Mouse (Mus musculus): Measurements from ENCODE around the gene Impad1. TPM values are rescaled to one million over a fixed set of nuclear protein-coding genes. Genes with fewer than 3 reads are reported as not detected.

Gene Impad1
- polyA plus RNA-seq (2016; fragmentation: Nextera tagmentation; extraction: Ambion mirVana), result 27.1 and 31.7 TPM in 2 replicates

DNA sequence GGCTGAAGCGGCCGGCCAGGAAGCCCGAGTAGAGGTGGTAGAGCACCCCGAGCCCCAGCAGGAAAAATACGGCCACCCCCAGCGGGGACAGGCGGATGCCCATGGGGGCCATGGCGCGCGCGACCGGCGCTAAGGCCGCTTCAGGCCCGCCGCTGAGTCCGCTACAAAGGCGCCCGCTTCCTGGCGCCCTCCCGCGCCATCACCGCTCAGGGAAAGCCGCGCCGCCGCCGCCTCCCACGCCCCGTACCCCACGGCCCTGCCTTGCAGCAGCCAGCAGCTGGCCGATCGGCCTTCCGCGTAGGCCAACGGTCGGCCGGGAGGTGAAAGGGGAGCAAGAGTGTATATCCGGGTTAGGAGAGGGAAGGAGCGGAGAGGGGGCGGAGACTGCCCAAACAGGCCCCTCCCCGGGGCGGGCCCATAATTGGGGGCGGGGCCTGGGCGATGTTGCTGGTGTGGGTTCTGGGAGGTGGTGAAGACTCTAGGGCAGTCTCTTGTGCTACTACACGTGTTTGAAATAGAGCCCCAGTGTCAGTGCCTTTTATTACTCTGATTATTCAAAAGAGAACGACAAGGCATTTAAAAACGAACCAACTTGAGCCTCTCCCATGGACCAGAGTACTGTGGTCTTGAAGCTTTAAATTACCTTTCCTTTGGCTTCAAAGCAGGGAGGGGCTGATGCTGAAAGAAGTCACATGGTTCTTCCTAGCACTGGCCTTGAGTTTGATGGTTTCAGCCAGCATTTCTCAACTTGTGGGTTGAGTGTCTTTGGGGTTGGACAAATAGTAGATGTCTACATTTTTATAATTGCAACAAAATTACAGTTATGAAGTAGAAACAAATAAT, at the start of gene Impad1:
Impad1 (minus strand) TSS at position 364 of the 843 bp plus-strand sequence.
- H3K27me3 ChIP-seq (ENCODE audit: insufficient read depth, poor library complexity, severe bottlenecking), result no peaks in the 10 kb centered on the region
- WGBS, result 1% methylated on average over 48 of the region's 48 CpGs

DNA sequence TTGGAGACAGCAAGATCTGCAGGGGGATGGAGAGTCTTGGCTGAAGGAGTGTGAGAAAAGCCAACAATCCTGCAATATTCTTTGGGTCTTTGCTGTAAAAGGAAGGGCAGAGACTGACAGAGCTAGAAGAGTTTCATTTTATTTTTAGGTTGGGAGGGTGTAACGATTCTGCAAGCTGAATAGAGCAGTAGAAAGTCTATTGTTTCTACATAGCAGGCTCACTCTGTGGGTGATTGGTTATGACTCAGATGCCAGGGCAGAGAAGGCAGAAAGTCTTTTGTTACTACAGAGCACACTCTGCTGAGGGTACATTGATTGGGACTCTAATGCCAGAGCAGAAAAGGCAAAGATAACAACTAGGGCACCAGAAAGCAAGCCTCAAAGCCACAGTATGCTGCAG, 47.0 kb upstream of the Impad1 start:
- Histone ChIP-seq H3K4me1 (replicated peaks) (no peaks in the 10 kb centered on the region), H3K9me3 (no peaks in the 10 kb centered on the region), H3K27me3 (ENCODE audit: insufficient read depth, poor library complexity, severe bottlenecking) (no peaks in the 10 kb centered on the region), H3K36me3 (no peaks in the 10 kb centered on the region), H3K27ac (no peak overlapping the region), H3K4me3 (no peak overlapping the region)
- 31% methylated on average over 1 of the region's 1 CpGs for WGBS
- no peak for DNase-seq (ENCODE audit: low spot score)

More for the DNA sequence above, at the start of gene Impad1:
- H3K36me3 ChIP-seq, result peaks cover 21% of the 10 kb centered on the region
- peak within 1 kb of the TSS; percentile 97 for H3K27ac ChIP-seq
- peak within 1 kb of the TSS; percentile 93 for H3K4me3 ChIP-seq
- H3K4me1 ChIP-seq (replicated peaks), result peaks cover 18% of the 10 kb centered on the region
- peak; percentile 88 for DNase-seq (ENCODE audit: low spot score)
- peaks cover 8% of the 10 kb centered on the region; the same call in 1 of the 2 replicates for H3K9me3 ChIP-seq

DNA sequence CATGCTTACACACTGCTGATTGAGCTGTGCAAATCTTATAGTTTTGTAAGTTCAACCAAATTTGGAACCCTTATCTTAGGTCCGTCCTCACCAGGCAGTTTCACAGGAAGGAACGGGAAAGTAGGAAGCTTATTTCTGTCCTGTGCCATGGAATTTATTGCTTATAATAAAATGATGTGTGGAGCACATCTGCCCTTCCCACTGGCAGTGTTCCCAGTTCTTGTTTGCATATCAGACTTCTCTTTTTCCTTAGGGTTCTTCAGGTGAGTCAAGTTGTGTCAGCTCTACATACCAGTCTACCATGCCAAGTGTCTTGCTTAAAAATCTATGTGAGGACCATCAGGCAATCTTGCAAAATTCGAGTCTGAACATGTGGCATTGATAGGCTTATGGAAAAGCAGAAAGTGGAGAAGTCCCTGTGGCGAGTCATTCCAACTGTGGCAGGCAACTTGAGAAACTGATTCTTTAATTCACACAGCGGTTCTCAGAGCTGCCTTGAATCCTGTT, 40.7 kb upstream of the Impad1 start:
- Histone ChIP-seq H3K27me3 (ENCODE audit: insufficient read depth, poor library complexity, severe bottlenecking) (no peaks in the 10 kb centered on the region), H3K9me3 (no peaks in the 10 kb centered on the region), H3K4me1 (replicated peaks) (no peaks in the 10 kb centered on the region), H3K27ac (no peak overlapping the region), H3K4me3 (no peak overlapping the region), H3K36me3 (no peaks in the 10 kb centered on the region)
- WGBS, result 83% methylated on average over 5 of the region's 5 CpGs
- DNase-seq (ENCODE audit: low spot score), result no peak

DNA sequence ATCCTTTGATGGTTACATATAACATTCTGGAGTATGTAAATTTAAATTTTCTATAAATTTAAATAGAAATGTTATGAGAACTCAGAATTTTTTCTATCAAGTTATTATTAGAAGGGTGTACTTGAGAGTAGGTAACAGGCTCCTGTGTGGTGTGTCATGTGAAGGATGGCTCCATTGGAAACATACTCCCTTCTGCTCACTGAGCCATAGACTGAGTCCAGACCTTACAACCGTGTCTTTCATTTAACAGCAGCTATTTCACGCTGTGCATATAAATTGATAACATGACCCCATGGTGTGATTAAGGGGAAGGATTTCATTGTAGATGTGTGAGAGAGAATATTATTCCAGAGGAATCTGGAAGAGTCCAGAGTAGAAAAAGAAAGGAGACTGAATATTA, 35.0 kb upstream of the Impad1 start:
- Histone ChIP-seq H3K36me3 (no peaks in the 10 kb centered on the region), H3K9me3 (no peaks in the 10 kb centered on the region)
- 59% methylated on average over 2 of the region's 2 CpGs for WGBS

DNA sequence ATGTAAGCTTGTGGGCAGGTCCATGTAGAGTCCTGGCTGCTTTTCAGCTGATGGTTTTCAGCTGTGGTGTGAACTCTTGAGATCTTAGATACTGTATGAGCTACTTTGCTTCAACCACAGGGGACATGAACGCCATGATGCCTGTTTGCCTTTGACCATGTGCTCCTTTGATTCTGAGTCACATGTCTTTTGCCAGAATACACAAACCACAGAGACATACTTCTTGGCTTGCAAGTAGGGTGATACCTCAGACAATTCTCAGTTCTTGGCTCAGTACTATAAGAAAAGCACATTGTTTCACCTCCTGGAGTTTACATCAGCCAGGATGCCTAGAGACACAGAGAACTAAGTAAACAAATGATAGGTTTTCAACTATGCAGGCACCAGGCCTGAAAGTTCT, 29.0 kb upstream of the Impad1 start:
- no peak for DNase-seq (ENCODE audit: low spot score)
- WGBS, result 82% methylated on average over 1 of the region's 1 CpGs

More for the DNA sequence above, 35.0 kb upstream of the Impad1 start:
- H3K4me1 ChIP-seq (replicated peaks), result no peaks in the 10 kb centered on the region
- no peaks in the 10 kb centered on the region for H3K27me3 ChIP-seq (ENCODE audit: insufficient read depth, poor library complexity, severe bottlenecking)
- no peak for DNase-seq (ENCODE audit: low spot score)
- no peak overlapping the region for H3K4me3 ChIP-seq
- no peak overlapping the region for H3K27ac ChIP-seq

DNA sequence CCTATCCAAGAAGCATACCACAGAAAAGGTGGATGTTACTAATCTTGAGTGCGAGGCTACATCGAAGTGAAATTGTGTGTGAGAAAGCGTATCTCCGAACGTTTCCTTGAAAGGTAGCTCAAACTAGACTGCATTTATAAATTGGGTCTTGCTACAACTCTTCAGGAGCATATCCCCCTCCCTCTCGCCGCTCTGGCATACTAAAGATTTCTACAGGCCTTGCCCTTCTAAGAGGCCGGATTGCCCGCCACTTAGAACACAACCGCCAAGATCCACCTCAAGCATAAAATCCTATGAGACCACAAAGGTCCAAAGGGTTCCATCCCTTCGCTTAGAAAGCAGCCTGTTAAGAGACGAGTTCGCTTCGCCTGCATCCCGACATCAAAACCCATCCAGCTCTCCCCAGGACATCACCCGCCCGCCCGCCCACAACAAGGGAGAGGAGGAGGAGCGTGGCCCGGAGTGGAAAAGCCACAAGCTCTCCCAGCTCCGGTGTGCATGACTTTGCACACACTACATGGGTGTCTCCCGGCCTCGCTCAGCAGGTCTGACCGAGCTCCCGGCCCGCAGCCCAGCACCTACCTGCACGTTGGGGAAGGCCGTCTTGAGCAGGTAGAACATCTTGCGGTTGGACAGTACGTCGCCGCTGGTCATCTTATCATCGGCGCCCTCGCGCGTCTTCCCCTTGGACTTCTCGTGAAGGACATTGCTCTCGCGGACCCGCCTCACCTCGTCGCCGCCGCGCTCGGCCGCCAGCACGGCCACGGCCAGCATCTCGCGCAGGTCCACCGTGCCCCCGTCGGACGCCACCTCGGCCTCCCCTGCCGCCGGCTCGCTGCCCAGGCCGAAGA, 789 bp downstream of the Impad1 start:
- Histone ChIP-seq H3K27me3 (ENCODE audit: insufficient read depth, poor library complexity, severe bottlenecking) (no peaks in the 10 kb centered on the region), H3K27ac (peak overlapping the region; percentile 97)
- 1% methylated on average over 60 of the region's 61 CpGs for WGBS

More for the DNA sequence above, 29.0 kb upstream of the Impad1 start:
- no peak overlapping the region for H3K4me3 ChIP-seq
- H3K36me3 ChIP-seq, result no peaks in the 10 kb centered on the region
- H3K9me3 ChIP-seq, result no peaks in the 10 kb centered on the region
- no peaks in the 10 kb centered on the region for H3K27me3 ChIP-seq (ENCODE audit: insufficient read depth, poor library complexity, severe bottlenecking)
- H3K4me1 ChIP-seq (replicated peaks), result no peaks in the 10 kb centered on the region
- H3K27ac ChIP-seq, result no peak overlapping the region

DNA sequence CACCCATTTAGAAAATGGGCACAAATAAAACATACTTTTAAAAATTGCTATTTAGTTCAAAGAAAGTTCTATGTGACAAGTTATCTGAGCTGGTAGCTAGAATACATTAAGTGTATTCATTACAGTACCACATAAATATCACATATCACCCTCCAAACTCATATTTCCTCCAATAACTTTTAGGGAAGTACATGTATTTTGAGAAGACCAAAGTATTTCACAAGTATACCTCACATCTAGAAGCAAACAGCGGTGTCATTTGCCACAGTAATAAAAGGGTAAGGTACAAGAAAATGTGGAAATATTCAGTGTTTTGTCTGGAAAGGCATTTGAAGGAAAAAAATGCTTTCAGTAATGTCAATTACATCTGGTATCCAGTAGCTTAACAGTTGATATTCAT, 2.0 kb downstream of the Impad1 start:
- Histone ChIP-seq H3K4me1 (replicated peaks) (peaks cover 18% of the 10 kb centered on the region), H3K27ac (no peak overlapping the region)
- 95% methylated on average over 1 of the region's 1 CpGs for WGBS

More for the DNA sequence above, 789 bp downstream of the Impad1 start:
- peak; percentile 65 for DNase-seq (ENCODE audit: low spot score)
- Histone ChIP-seq H3K4me3 (peak overlapping the region; percentile 93), H3K9me3 (peaks cover 12% of the 10 kb centered on the region), H3K4me1 (replicated peaks) (peaks cover 18% of the 10 kb centered on the region), H3K36me3 (peaks cover 30% of the 10 kb centered on the region)

DNA sequence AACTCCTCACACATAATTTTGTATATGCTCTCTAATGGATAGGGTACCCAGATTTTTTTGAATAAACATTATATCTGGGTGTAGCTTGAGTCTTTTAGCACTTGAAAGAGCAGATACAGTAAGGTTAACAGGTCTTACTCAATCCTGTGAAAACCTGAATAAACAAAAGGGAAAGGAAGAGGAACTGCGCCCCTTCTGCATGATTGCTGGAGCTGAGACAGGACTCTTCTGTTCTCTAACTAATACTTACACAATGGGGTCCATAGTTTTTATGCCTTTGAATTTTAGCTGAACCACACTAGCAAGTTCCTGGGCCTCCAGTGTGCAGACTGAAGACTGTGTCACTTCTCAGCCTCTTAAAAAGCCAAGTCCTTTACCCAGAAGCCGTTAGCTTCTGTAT, 8.0 kb downstream of the Impad1 start:
- DNase-seq (ENCODE audit: low spot score), result no peak
- H3K27me3 ChIP-seq (ENCODE audit: insufficient read depth, poor library complexity, severe bottlenecking), result no peaks in the 10 kb centered on the region
- WGBS, result 88% methylated on average over 2 of the region's 2 CpGs
- H3K4me3 ChIP-seq, result no peak overlapping the region
- H3K27ac ChIP-seq, result no peak overlapping the region
- peaks cover 34% of the 10 kb centered on the region for H3K9me3 ChIP-seq
- H3K36me3 ChIP-seq, result peaks cover 85% of the 10 kb centered on the region
- no peaks in the 10 kb centered on the region for H3K4me1 ChIP-seq (replicated peaks)

More for the DNA sequence above, 2.0 kb downstream of the Impad1 start:
- DNase-seq (ENCODE audit: low spot score), result no peak
- H3K36me3 ChIP-seq, result peaks cover 41% of the 10 kb centered on the region
- peaks cover 16% of the 10 kb centered on the region for H3K9me3 ChIP-seq
- H3K4me3 ChIP-seq, result peak overlapping the region; percentile 93
- H3K27me3 ChIP-seq (ENCODE audit: insufficient read depth, poor library complexity, severe bottlenecking), result no peaks in the 10 kb centered on the region

DNA sequence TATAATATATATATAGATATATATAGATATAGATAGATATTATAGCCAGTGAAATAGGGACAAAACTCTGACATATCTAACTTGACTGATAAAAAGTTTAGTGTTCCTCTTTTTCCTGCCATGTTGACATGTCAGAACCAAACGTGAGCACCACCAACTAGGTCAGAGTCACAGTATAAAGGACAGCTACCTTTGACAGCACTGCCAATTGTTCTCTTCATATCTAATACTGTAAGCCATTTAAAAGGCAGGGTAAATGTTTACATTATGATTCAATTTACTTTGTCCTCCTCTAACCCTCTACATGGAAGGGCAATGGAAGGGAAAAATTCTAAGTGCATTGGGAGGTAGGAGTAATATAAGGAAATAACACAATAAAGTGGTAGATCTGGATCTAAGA, 8.8 kb downstream of the Impad1 start:
- no peak overlapping the region for H3K4me3 ChIP-seq
- peaks cover 30% of the 10 kb centered on the region for H3K9me3 ChIP-seq
- H3K36me3 ChIP-seq, result peaks cover 82% of the 10 kb centered on the region
- H3K27ac ChIP-seq, result no peak overlapping the region
- no peaks in the 10 kb centered on the region for H3K27me3 ChIP-seq (ENCODE audit: insufficient read depth, poor library complexity, severe bottlenecking)
- 88% methylated on average over 1 of the region's 1 CpGs for WGBS
- DNase-seq (ENCODE audit: low spot score), result no peak
- H3K4me1 ChIP-seq (replicated peaks), result no peaks in the 10 kb centered on the region

DNA sequence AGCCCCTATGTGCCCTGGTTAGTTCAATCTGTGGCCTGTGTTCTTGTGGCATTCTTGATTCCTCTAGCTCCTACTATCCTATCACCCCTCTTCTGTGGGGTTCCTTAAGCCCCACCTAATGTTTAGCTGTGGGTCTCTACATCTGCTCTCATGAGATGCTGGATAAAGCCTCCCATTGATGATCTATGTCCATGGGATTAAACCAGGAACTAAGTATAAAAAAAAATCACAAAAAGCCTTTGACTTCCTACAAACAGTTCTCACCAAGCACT, 9.5 kb downstream of the Impad1 start:
- DNase-seq (ENCODE audit: low spot score), result no peak
- no peak overlapping the region for H3K4me3 ChIP-seq
- peaks cover 76% of the 10 kb centered on the region for H3K36me3 ChIP-seq
- H3K9me3 ChIP-seq, result peaks cover 30% of the 10 kb centered on the region
- H3K4me1 ChIP-seq (replicated peaks), result no peaks in the 10 kb centered on the region
- H3K27me3 ChIP-seq (ENCODE audit: insufficient read depth, poor library complexity, severe bottlenecking), result no peaks in the 10 kb centered on the region
- H3K27ac ChIP-seq, result no peak overlapping the region

DNA sequence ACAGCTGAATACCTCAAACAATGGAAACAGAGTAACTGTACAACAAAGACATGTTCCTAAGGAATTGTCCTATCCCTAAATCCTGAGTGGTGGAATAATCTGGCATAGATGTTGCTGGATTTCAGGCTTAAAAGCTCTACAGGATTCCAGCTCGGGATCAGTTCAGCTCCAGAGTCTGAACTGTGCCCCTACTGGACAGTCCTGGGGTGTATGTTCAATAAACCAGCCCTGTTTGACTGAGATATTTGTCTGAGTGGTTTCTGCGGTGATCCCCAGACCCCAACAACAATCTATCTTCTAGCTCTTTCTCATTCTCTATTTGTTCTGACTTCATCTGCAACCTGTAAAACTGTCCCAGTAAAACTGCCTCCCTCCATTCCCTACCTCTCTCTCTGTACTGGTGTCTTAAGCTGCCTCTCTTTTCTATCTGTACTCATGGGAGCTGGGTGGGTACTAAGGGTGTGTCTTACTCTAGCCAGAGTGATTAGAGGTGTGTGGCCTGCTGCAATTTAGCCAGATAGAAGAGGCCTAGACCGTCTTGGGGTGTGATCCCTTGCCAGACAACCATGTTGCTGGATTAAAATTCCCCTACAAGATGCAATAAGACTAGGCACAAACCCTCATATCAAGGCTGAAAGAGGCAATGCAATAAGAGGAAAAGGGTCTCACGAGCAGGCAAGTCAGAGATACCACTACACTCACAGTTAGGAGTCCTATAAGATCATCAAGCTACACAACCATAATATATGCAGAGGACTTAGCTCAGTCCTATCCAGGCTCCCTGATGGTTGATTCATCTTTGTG, 10.1 kb downstream of the Impad1 start:
- peaks cover 72% of the 10 kb centered on the region for H3K36me3 ChIP-seq
- WGBS, result 95% methylated on average over 4 of the region's 4 CpGs
- H3K9me3 ChIP-seq, result peaks cover 29% of the 10 kb centered on the region
- H3K27ac ChIP-seq, result no peak overlapping the region
- no peak overlapping the region for H3K4me3 ChIP-seq
- no peaks in the 10 kb centered on the region for H3K27me3 ChIP-seq (ENCODE audit: insufficient read depth, poor library complexity, severe bottlenecking)
- H3K4me1 ChIP-seq (replicated peaks), result no peaks in the 10 kb centered on the region
- no peak for DNase-seq (ENCODE audit: low spot score)

DNA sequence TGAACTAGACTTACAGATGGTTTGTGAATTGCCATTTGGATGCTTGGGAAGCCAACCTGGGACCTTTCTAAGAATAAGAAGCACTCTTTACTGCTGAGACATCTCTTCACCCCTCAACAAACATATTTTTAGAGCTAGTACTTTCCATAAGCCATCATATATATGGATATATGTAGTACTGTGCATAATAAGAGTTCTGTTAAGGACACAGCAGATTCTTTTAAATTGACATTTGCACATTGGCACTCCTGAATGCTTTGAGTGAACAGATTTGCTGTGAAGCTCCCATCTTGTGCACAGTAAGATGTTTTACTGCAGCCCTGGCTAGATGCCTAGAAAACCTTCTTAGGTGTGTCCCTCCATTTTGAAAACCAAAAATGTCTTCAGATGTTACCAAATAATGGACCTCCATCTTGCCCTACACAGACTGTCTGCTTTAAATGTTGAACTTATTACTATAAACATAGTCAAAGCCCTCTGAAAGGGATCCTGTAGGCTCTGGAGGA, 13.8 kb downstream of the Impad1 start:
- Histone ChIP-seq H3K4me3 (no peak overlapping the region), H3K27ac (no peak overlapping the region), H3K4me1 (replicated peaks) (no peaks in the 10 kb centered on the region), H3K9me3 (peaks cover 22% of the 10 kb centered on the region), H3K27me3 (ENCODE audit: insufficient read depth, poor library complexity, severe bottlenecking) (no peaks in the 10 kb centered on the region), H3K36me3 (peaks cover 80% of the 10 kb centered on the region)
- no peak for DNase-seq (ENCODE audit: low spot score)

Measured in hindbrain, embryonic 10.5 days (tissue).